Mouse (Mus musculus) layer of hippocampus, postnatal 14 days (tissue): ENCODE data around the gene Abtb2. TPM values are rescaled to one million over a fixed set of nuclear protein-coding genes. Genes with fewer than 3 reads are reported as not detected.

Experiments
- DNase-seq, 2 experiments: peaks; one replicate each; pipeline ENCODE4 v3.0.0; 2021 to 2022; ENCODE audit warnings: low spot score in 2 of 2, mixed read lengths in 1 of 2
- total RNA-seq, 2 experiments: library from RNA; stranded (reverse); gene quantifications; 2 replicates each; pipeline ENCODE4 v1.2.3; 2021

Abtb2 gene
- total RNA-seq, 2 experiments from 2014 or later: 16.3 to 18.5 TPM

DNA sequence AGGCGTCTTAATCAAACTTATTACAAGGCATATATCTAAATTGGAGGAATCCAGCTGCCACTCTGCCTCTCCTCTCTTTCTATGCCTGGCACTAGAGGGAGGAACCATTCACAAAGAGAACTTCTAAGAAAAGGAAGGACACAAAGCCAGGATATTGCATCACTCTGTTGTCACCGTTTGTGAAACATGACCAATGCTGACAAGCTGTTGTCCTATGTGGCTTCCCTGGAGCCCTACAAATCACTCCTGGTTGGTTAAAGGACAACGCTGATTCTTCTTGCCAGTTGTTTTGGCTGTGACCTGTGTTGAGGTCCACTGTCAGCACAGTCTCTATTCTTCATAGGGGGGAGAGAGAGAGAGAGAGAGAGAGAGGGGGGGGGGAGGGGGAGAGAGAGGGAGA lies 17.2 kb downstream of the Abtb2 start:
- no peak for DNase-seq

DNA sequence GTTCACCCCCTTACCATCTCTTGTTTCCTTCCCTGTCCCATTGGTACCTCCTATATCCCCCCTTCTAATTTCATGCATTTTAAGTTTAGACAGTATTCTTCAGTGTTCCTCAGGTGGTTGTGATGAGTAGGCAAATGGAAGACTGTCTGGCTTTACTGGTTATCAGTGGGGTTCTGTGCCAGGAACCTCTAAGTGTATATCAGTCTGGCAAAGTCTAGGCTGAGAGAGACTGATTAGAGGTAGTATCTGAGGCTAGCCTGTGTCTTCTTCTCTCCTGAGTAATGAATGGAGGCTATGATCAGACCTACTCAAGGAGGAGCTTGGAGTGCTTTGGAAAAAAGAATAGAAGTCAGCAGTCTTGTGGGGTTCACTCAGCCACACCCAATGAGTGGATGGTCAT lies 18.0 kb downstream of the Abtb2 start:
- DNase-seq: no peak

DNA sequence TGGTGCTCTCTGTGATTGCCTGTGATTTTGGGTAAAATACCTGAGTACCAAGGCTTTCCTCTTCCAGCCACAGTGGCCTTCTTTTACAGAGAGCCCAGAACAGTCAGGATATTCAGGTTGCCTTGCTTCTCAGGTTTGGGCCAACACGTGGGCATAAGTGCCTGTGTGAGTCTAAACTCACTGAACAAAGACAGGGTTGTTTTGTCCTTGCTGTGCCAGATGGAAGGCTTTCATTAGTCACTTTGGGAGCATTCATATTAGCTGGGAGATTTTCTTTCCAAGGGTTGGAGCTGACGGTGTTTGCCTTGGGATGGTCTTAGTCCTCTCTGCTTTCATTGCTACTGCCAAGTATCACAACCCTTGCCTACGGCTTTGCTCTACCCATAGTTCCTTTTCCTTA lies 20.3 kb downstream of the Abtb2 start:
- DNase-seq: no peak

DNA sequence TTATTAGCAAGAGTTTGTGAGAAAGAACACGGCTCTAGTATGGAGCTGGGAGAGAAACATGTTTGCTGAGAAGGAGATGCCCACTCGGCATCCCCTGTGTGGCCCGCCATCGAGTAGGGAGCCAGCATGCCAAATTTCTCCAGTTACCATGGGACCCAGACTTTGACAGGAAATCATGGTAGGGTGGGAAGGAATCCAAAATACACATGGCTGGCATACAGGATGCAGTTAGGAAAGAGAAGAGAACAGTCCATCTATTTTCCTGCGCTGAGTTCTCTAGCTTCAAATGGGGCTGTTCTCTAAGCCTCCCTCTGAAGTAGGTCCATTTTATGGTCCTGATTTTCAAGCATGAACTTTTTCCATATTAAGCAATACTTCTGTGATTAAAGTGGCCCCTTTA lies 22.7 kb downstream of the Abtb2 start:
- peak in 1 of 2 experiments; percentile 54 for DNase-seq

DNA sequence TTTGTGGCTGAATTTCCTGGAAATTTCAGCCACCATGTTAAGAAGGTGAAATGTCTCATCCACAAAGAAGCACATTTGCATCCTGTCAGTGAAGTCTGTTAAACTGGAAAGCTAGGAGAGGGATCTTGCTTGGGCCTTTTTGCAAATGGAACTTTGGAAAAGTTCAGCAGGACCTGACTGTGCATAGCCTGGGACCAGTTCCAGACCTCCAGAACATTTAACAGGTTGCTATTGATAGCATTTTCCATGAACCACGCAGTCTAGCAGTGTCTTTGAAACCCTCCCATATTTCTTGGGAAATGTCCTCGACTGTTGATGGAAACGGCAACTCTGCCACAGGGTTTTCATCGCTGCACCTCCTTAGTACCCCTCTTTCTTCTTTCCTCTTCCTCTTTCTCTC lies 23.3 kb downstream of the Abtb2 start:
- no peak for DNase-seq

DNA sequence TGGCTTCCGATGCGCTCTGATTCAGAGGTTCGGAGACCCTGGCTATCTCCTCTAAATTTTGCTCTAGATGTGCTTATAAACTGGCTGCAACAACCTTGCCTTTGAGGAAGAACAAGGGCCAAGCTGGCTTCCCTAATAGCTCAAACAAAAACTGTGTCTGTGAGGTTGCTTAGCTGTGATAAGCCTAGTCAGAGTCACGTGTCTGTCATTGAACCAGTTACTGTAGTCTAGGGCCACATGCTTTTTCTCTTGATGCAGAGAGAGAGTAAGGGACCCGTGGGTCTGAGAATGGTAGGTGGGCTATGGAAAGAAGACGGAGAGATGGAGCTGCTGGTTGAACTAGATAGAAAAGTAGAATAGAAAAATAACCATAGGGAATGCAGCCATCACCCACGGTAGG lies 24.5 kb downstream of the Abtb2 start:
- no peak for DNase-seq

DNA sequence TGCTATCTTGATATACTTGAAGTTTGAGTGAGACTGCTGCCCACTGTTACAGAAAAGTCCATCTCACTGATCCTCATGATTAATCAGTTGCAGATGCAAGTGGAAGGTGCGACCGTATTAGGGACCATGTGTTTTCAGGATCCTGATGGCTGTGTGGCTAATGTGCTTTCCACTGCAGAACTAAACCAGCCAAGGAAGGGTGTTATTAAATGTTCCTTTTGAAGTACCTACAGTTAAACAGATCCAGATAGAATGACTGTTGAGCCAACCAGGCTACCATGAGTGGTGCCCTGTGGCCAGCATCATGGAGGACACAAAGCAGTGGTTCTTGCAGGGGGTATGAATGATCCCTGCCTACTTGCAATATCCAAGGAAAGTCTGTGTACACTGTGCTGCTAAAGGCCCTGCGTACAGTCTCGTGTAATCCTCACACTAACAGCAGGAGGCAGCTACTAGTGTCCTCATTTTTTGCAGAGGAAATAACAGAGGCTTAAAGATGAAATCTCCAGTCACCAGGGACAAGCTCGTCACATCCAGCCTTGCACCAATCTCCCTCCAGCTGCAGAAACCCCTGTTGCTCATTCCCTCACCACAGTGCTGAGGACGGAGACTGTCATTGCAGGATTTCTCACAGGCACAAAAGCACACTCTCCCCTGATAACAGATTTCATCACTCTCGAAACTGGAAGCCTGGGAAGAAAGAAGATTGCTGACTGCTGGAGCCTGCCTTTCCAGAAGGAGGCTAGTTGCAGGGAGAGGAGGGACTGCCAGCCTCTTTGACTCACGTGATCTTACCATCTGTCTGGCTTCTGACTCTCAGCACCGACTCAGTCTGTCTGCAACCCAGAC lies 25.9 kb downstream of the Abtb2 start:
- peak; percentile 27 to 35 for DNase-seq

DNA sequence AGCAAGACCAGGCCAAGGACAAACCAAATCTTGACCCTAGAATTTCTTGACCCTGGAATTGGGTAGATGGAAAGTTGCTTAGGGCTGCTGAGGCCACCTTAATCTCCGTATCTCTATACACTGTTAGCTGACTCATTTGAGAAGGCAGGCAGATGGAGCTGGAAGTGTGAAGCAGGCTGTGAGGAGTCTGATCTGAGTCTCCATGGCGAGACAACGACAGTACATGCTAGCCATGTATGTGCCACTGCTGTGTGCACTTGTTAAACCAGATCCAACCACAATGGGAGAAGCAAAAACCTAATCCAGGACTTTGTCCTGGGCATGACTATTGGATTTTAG lies 26.4 kb downstream of the Abtb2 start:
- DNase-seq: no peak

DNA sequence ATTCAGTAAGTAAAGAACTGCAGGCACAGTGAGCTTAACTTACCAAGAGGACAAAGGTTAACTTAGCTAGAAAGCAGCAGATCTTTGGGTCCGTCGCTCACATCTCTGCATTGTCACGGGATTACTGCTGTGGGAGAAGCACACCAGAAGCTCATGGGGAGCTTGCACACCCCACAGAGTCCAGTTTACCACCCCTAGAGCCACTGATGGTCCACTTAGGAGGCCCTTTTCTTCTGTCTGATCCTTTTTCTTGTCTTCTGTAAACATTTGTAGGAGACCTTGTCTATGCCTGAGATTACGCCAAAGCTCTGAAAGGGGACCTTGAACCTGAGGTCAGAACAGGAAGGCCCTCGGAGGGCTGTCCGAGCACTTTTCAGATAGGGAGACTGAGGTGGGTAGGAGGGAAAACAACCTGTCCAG lies 28.5 kb downstream of the Abtb2 start:
- no peak for DNase-seq

DNA sequence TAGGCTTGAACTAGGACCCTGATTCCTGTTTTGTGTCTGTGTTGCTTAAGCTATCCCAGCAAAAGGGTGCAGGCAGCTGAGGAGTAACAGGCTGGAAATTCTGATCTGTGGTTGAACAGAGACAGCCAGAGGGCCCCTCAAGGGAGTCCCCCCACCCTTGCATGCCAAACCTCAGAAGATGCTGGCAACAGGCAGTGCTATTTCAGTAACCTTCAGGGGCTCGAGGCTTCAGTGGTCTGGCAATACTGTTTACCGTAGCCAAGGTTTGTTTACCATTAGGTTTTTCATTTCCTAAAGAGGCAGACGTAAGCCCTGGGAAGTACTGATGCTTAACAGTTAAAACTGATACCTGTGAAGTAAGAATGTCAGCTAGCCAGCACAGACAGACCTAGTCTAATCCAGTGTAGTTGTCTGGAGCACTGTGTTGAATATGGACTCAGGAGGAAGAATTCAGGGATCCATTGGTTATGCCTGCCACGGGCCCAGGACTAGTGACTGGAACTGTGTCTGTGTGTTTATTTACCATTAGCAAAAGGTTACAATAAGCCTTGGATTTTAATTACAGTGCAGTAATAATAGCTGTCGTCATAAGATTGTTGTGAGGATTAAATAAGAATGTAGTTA lies 29.0 kb downstream of the Abtb2 start:
- DNase-seq: no peak

DNA sequence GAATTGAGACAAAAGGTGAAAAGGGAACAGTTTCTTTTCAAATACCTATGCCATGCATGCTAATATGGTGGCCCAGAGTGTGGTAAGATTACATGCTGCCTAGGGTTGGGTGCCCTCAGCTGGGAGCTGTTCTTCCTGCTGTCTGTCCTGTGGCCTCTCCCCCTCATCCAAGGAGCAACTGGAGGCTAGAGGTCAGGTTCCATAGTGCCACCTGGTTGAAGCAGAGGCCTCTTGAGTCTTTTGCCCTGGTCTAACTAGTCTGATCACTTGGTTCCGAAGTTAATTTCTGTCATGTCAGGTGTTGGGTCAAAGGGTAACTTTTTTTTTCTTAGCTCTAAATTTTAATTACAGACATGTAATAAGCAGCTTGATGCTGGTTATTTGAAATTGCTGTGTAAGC lies 33.2 kb downstream of the Abtb2 start:
- DNase-seq: no peak

DNA sequence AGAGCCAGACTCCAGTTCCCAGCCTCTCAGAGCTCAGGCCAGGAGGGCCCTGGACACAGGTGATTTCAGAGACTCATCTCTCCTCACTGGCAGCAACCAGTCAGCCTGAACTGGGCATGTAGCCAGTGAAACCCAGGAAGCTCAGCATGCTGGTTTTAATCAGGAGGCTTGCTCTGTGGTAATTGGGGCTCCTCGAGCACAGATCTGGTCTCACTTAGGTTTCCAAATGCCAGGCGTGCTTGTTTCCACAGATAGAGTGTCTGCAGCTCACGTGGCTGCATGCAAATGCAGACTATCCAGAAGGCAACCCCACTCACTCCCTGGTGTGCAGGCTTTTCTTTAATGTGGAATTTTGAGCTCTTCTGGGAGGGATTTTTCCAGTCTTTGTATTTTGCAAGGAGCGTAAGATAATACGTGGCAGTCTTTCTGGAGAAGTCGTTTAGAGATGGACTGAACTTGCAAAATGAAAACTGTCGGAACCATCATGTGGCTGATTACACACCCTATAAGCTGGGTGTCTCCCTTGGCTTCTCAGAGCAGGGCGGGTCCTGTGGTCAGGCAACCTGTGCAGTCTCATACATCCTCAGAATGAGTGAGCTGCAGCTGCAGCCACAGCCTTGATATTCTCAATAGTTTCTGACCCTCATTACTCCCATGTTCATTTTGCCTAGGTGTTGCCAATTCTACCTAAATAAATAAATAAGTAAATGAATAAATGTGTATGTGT lies 34.2 kb downstream of the Abtb2 start:
- peak; percentile 42 to 57 for DNase-seq

DNA sequence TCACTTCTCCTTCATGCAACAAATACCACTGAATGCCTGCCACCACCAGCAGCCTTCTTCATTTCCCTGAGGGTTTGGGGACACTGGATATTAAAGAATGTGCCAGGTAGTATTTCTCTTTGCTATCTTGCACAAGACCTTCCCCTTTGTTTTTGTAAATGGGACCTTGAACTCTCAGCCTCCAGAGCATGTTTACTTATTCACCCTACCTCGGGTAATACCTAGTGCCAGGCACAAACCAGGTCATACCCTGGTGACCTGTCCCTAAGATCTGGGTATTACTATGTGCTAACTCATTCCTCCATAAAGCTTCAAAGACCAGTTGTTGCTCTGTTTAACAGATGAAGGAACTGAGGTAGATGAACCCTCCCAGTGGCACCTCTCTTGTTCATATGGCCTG lies 35.0 kb downstream of the Abtb2 start:
- DNase-seq: no peak

DNA sequence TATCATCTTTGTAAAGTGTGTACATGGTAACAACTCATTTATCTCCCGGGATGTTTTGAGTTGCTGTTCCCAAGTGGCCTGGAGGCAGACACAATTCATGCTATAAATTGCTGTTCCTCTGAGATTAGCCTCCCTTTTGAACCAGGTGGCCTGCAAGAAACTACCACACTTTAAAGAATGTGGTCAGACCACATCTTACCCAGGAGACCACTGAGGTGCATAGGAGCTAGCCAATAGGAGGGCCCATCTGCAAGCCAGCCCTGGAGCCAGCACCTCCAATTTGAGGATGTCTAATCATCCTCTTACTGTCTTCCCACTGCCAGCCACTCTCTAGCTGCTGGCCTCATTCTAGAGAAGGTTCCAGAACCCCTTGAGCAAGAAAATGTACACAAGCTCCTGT lies 35.4 kb downstream of the Abtb2 start:
- no peak for DNase-seq

DNA sequence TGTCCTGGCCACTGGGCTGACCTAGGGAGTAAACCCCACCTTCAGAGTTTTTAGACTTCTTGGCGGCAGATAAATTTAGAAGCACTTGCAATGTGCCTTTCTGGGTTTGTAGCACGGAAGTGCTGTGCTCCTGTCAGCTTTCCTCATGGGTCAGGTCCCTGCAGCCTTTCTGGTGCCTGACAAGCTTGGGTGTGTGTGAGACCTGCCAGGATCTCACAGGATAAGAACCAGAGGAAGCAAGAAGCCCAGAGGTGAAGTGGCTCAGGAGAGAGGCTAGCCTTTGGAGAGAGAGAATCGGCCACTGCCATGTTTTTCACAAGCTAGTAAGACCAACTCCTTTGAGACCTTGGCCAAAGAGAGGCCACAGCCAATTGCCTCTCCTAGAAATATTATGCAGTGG lies 37.1 kb downstream of the Abtb2 start:
- no peak for DNase-seq

DNA sequence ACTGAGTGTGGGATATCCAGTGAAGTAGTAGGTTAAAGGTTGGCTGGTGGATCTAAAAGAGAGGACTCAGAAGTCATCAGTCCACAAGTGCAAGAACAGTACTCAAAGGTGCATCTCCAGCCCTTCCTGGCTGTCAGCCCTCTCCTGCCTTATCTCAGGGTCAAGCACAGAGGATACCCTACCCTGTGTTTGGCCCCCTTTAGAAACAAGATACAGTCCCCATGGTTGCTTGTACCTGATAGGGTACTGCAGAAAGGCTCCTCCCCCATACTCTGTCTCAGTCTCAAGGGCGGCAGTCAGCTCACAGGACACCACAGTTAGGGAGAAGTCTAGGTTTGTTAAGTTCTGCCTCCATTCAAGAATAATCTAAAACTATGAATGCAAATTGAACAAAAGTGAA lies 37.8 kb downstream of the Abtb2 start:
- DNase-seq: no peak

DNA sequence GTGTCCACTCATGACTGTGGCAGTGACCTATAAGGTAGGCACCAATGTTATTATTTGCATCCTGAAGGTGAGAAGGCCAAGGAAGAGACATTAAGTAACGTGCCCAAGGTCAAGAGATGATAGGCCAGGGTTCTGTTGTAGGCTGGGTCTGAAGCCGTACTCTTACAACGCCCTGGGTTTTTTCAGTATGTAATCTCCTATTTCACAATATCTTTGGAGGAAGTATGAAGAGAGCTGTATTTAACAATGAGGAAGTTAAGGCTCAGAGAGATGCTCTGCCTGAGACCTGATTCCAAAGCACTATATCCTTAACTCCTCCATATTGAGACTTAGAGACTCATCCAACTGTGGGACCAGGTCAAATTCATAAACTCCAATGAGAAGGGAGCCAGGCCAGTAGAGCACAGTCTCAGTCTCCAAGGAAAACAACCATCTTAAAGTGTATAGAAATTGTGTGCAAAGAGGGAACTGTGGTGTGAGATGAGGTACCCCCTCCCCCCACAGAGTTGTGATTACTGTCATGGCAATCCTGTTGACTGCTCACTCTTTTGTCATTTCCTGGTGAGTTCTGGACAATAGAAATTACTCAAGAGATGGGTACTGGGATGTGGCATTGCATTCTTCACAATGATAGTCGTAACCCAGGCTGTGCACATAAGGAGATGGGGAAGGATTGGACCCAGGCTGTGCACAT lies 39.8 kb downstream of the Abtb2 start:
- no peak for DNase-seq

DNA sequence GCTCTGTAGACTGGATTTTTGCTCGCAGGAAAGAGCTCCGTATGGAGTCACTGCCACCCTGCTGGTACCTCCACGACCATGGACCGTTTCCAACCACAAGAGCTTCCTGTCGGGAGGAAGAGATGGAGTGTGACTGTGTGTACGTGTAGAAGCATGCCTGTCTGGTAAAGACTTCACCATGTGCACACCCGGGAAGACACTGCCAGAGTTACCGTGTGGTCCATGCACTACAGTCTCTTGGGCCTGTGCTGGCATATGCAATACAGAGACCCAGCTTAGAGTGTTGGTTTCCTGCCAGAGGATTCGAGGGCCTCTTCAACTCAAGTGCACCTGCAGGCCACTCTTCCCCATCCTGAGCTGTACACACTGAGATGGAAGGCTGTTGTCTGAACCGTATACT lies 41.8 kb downstream of the Abtb2 start:
- no peak for DNase-seq

DNA sequence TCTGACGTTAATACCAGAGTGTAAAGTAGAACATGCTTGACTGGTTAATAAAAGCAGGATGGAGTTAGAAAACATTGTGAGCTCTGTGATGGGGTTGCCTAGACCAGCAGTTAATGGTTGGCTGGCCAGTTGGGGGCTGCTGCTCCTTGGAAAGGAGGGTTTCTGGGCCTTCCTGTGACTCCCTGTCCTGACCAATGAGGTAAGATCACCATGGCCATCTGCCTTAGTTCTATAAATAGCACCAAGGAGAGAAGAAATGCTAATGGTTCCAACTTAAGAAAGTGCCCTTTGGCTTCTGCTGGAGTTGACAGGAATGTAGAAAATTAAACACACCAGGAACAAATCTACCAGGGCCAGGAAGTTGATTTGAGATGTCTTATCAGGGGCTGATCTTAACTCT lies 42.8 kb downstream of the Abtb2 start:
- no peak for DNase-seq

DNA sequence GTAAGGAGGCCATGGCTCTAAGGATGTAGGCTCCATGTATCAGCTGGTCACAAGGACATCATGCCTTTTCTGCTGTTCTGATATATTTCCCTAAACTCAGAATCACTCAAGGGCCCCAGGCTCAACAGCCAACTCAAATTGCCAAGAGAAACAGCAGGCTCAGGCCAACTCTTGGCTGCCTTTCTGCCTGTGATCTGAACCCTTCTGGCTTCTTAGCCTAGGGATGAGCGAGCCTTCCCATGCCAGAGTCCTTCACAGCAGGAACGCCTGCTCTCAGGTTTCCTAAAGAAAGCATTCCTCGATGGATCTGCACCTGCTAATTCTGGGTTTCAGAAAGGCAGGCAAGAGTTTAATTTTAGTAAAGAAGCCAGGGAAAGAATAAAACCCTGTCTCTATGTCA lies 43.4 kb downstream of the Abtb2 start:
- no peak for DNase-seq

DNA sequence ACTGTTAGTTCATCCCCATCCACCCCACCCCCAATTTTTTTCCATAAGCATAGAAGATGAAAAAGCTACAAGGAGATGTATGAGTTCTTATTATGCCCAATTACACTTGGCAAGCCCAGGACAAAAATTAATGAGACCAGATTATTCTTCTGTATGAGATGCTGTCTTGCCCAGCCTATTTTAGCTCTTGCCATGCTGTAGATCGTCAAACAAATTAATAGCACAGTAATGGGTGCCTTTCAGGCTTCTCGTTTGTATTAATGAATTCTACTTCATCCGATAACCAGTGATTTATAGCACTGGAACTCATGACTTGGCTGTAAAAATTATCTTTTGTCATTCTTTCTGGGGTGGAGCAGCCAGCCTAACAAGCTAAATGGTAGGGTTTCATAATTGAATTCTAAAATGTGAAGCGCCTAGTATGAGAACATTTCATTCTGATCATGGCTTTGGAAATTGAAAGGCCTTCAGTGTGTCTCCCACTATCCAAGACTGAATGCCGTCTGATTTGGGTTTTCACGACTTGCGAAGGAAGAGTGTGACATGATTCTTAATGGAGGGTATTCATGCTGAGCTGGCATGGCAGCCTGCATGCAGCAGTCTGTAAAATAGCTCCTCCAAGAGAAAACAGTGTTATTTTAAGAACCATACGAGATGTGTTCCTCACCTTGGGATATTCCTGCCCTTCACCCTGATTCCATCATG lies 44.9 kb downstream of the Abtb2 start:
- peak in 1 of 2 experiments; percentile 50 for DNase-seq
